Mouse (Mus musculus): ENCODE data around the gene D630003M21Rik.

Gene D630003M21Rik

DNA sequence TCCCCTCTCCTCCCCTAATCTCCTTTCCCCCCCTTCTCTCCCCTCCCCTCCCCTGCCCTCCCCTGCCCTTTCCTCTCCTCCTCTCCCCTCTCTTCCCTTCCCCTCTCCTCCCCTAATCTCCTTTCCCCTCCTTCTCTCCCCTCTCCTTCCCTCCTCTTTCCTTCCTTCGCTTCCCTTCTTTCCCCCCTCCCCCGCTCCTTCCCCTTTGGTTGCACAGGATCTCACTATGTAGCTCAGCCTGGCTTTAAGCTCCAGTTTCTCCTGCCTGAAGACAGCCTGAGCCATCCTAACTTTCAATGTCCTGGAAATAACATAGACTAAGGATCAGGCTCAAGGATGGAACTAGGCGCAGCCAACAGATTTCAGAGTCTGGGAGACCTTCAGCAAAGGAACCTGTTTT, 85.2 kb downstream of the D630003M21Rik start:
- DNase-seq (ENCODE audit: extremely low spot score, low read depth, low spot score): no peak

DNA sequence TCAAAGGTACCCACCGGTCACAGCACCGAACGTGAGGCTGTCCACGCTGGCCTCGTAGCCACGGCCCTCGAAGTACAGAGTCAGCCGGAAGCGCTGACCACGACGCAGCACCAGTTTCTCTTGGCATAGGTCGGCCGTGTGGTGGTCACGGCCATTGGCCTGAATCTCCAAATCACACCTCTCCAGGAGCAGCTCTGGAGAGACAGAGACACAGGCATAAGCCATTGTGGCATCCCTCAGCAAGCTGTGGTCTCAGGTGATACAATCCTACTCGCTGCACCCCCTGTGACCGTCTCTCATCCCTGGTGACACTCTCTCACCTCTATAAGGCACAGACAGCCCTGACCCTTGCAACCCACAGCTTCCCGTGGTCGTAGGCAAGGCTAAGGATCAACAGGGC, 86.0 kb downstream of the D630003M21Rik start:
- no peak for DNase-seq (ENCODE audit: extremely low spot score, low read depth, low spot score)

DNA sequence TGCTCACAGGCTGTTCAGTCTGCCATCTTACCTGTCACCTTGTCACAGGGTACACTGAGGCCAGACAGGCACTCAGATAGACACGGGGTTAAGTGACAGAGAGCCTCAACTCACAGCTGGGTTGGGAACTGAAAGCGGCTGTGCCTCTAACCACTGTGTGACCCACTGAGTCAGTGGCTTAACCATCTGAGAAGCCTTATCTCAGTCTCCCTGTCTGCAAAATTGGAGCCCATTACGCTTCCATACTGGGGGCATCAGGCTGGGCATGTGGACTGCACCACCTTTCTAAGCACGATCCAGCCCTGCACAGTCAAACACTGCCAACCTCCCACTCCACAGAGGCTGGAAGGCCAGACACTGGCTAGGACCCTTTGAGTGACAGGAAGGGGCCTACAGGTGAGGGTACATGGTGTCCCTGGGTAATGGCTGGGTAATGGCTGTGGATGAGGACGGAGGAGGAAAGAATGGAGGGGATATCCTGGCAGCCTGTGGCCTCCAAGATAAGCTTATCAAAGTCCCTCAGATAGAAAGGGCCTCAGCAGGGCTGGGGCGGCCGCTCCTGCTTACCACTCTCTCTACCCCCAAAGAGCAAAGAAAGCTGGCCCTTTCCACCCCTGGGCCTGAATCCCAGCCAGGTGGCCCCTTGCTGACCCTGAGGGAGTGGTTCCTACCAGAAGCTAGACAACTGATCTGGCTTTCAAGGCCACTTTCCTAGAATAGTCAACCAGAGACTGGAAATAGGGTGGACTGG, 87.2 kb downstream of the D630003M21Rik start:
- no peak for DNase-seq (ENCODE audit: extremely low spot score, low read depth, low spot score)

DNA sequence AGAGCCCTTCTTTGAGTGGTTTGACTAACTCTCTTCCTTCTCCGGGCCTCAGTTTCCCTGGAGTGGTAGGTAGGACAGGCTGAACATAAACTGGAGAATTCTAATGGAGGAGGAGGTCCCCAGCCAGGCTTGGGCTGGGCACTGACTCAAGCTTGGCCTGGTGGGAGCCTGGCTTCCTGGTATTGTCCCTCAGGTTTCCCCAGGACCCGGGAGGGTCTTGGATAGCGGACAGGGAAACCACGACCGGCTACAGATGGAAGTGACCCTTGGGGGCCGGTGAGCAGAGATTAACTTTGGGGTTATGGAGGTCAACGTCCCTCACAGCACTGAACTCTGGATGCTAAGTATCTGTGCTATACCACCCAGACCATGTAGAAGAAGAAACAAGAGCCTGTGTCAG, 87.8 kb downstream of the D630003M21Rik start:
- no peak for DNase-seq (ENCODE audit: extremely low spot score, low read depth, low spot score)

GRCm38 (mm10) chr2:158140664-158141063, 88.4 kb downstream of the D630003M21Rik start:
- no peak for DNase-seq (ENCODE audit: extremely low spot score, low read depth, low spot score)

GRCm38 (mm10) chr2:158139628-158140027, 89.4 kb downstream of the D630003M21Rik start:
- DNase-seq (ENCODE audit: extremely low spot score, low read depth, low spot score): no peak

DNA sequence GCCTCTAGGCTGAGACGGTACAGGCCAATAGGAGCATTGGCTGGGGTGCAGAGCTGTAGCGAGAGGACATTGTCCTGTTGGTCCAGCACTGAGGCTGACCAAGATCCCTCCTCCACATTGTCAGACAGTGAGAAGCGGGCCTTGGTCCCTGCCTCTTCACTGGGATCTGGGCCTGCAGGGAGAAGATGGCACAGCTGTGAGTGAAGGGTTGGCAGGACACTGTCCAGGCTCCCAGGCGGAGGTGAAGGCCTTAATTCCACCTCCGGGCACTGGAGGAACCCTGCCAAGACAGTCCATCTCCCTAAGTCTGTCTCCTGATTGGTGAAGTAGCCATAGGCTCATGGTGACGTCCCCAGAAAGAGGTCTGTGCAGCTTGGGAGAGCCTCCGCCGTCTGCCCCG, 90.2 kb downstream of the D630003M21Rik start:
- DNase-seq (ENCODE audit: extremely low spot score, low read depth, low spot score): no peak

- no peak for DNase-seq (ENCODE audit: extremely low spot score, low read depth, low spot score)
Observed at GRCm38 (mm10) chr2:158137771-158138170, 91.3 kb downstream of the D630003M21Rik start.

- no peak for DNase-seq (ENCODE audit: extremely low spot score, low read depth, low spot score)
Observed at GRCm38 (mm10) chr2:158136205-158136604, 92.8 kb downstream of the D630003M21Rik start.

- no peak for DNase-seq (ENCODE audit: extremely low spot score, low read depth, low spot score)
Observed at GRCm38 (mm10) chr2:158133050-158133449, 96.0 kb downstream of the D630003M21Rik start.
